Mouse (Mus musculus) leukemia stem cell, adult 10-12 weeks (primary cell): ENCODE data around the gene Il9r. TPM values are rescaled to one million over a fixed set of nuclear protein-coding genes. Genes with fewer than 3 reads are reported as not detected.

Experiments
- polyA plus RNA-seq: library from polyadenylated mRNA; stranded (reverse); fragments of >175 nt; gene quantifications from 2 replicates; pipeline ENCODE4 v1.2.3, GENCODE M21; 2012; ENCODE audit warnings: low replicate concordance

The Il9r gene
- polyA plus RNA-seq = 4.6 and 4.7 TPM in 2 replicates

GRCm38 (mm10) chr11:32200075-32200601, at the start of gene Il9r:
Il9r (minus strand) TSS chr11:32200279.

GRCm38 (mm10) chr11:32226124-32226871, 26.2 kb upstream of the Il9r start, which contains the start of gene Mpg:
Mpg (plus strand) TSS chr11:32226505.

GRCm38 (mm10) chr11:32221951-32222409, 21.9 kb upstream of the Il9r start, which contains the start of gene Rhbdf1:
Rhbdf1 (minus strand) TSS chr11:32222300.

GRCm38 (mm10) chr11:32205058-32205873, 5.2 kb upstream of the Il9r start, which contains the start of gene Snrnp25:
Snrnp25 (plus strand) TSS chr11:32205415.

Other genes with a start within 250 kb of the Il9r start
- gene 4930524B15Rik, start 234.7 kb downstream of the Il9r start, polyA plus RNA-seq = not detected in 2 replicates
- 0.25 and 0.33 TPM in 2 replicates for gene Nsg2, start 199.8 kb downstream of the Il9r start, polyA plus RNA-seq
- 19.5 and 33.5 TPM in 2 replicates for gene Snrnp25, start 5.1 kb upstream of the Il9r start, polyA plus RNA-seq
- 3.8 and 6.7 TPM in 2 replicates for gene Rhbdf1, start 22.0 kb upstream of the Il9r start, polyA plus RNA-seq
- gene Mpg, start 26.2 kb upstream of the Il9r start, polyA plus RNA-seq = 13.5 and 23.9 TPM in 2 replicates
- 61.7 and 82.0 TPM in 2 replicates for gene Nprl3, start 67.4 kb upstream of the Il9r start, polyA plus RNA-seq
- not detected in 2 replicates for gene Hba-x, start 76.1 kb upstream of the Il9r start, polyA plus RNA-seq
- 52,749 and 137,215 TPM in 2 replicates for gene Hba-a1, start 83.2 kb upstream of the Il9r start, polyA plus RNA-seq
- gene Hbq1b, start 86.7 kb upstream of the Il9r start, polyA plus RNA-seq = 2.8 and 4.7 TPM in 2 replicates
- 23,584 and 73,933 TPM in 2 replicates for gene Hba-a2, start 96.2 kb upstream of the Il9r start, polyA plus RNA-seq
- gene Hbq1a, start 99.8 kb upstream of the Il9r start, polyA plus RNA-seq = not detected in 2 replicates
- gene Sh3pxd2b, start 147.5 kb upstream of the Il9r start, polyA plus RNA-seq = 0.36 and 0.38 TPM in 2 replicates